Mouse (Mus musculus) adrenal gland, postnatal 25 days (tissue): ENCODE measurements around the gene Eno3. TPM values are rescaled to one million over a fixed set of nuclear protein-coding genes. Genes with fewer than 3 reads are reported as not detected.

ENCODE experiments used
- DNase-seq: peaks from one replicate; pipeline ENCODE4 v3.0.0; 2021; ENCODE audit warnings: mixed read lengths
- total RNA-seq: library from RNA; stranded (reverse); gene quantifications from 2 replicates; pipeline ENCODE4 v1.2.3, GENCODE M21; 2021

Eno3 gene
- total RNA-seq, 1 experiment from 2014 or later: 17.9 TPM

- no peak for DNase-seq
These were observed 571 bp downstream of the Eno3 start for GRCm38 (mm10) chr11:70657573-70657972.

DNA sequence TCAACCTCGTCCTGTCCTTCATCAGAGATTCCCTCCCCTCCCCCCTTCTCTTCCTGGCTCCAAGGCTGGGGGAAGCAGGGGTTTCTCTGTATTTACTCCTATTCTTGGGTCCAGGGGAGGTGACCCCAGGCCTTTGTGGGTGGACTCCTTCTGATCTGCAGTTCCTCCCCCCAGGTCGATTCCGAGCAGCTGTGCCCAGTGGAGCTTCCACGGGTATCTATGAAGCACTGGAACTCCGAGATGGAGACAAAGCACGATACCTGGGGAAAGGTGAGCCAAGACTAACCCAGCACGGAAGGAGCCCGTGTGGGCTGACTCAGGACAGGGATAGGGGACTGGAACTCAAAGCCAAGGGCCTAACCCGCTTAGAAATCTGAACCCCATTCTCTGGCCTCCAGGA lies 989 bp downstream of the Eno3 start:
- no peak for DNase-seq

- DNase-seq: no peak
These were observed 1.5 kb downstream of the Eno3 start for GRCm38 (mm10) chr11:70658521-70658920.

- DNase-seq: no peak
These were observed 1.9 kb downstream of the Eno3 start for GRCm38 (mm10) chr11:70658942-70659341.

- DNase-seq: no peak
These were observed 3.6 kb downstream of the Eno3 start for GRCm38 (mm10) chr11:70660571-70660970.

DNA sequence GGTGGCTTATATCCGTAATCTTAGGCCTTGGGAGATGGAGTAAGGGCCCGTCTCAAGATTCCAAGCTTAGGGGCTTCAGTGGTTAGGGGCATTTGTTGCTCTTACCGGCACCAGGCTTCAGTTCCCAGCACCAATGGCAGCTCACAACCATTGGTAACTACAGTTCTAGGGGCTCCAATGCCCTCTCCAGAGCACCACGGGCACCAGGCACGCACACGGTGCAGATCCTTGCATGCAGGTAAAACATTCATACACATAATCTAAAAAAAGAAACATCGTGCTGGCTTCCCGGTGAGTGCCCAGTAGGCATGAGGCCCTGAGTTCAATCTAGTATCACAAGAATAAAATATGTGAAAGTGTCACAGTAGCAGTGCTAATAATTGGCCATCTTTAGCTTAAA lies 6.1 kb downstream of the Eno3 start:
- DNase-seq: no peak

DNA sequence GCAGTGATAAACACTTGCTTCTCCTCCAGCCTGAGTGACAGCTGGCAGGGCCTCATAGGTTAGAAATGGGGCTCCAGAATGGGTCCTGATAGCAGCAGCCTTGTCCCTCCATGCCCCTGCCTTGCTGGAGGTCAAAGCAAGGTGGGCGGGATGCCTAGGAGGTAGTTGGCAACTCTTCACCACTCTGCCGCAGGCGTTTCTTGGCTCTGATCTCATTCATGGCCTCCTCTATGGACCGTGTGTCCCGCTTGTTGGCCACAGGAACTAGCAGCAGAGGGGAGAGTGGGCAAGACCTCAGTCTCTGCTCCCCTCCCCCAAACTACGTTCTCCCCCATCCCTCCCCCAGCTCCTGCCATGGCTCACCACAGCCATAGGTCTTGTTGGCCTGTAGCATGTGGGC lies 7.0 kb downstream of the Eno3 start:
- DNase-seq: no peak

GRCm38 (mm10) chr11:70664741-70665140 lies 7.7 kb downstream of the Eno3 start:
- no peak for DNase-seq

- DNase-seq: no peak
These were observed 9.7 kb downstream of the Eno3 start for GRCm38 (mm10) chr11:70666687-70667086.

DNA sequence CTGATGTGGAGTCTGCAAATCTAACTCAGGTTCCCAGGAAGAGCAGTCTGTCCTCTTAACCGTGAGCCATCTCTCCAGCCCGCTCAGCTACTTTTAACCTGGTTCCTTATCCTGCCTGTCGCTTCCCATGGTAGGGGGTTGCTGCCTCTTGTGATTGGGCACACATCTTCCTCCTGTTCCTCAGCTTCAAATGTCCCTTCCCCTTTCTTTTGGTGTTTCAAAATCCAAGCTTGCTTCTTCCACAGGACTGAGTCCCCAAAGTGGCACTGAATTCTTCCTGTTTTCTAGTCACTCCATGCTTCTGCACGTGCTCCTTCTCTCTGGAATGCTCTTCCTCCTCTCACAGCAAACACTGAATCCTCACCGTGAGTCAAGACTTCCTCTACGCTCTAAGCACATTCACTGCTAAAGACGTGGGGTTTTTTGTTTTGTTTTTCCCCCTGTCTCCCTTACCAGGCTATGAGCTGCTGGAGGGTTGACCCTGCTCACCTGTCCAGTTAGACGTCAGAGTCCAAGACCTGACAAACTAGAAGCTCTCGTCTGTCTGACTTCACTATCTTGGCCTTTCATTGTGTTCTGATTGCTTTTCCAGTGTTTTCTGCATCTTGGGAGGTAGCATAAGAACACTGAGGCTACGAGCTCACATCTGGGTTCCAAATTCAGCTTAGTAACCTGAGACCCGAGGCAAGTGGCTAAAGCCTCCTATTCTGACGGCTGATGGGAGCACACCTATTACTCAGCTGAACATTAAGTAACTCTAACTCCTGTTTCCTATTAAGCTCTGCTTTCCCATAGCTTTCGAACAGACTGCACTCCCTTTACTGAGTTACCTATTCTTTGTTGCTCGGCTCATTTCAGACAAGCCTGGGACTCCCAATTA lies 10.5 kb downstream of the Eno3 start:
- no peak for DNase-seq

DNA sequence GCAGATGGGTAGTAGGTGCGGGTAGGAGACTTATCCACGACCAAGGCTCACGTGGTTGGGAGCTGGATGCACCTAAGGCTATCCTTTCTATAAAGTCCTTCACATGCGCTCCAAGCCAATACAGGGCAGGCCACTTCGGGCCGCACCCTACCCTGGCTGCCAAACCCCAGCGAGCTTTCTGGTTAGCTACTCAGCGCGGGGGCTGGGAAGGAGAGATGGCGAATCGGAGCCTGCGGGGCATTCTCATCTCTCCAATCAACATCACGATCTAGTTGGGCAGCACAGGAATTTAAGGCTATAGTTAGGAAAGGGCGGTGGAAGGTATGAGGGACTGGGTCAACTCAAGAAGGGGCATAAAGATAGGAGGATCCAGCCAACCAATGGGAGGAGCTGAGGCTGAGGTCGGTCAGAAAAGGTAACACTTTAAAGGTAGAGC lies 11.4 kb downstream of the Eno3 start:
- peak; percentile 67 for DNase-seq

DNA sequence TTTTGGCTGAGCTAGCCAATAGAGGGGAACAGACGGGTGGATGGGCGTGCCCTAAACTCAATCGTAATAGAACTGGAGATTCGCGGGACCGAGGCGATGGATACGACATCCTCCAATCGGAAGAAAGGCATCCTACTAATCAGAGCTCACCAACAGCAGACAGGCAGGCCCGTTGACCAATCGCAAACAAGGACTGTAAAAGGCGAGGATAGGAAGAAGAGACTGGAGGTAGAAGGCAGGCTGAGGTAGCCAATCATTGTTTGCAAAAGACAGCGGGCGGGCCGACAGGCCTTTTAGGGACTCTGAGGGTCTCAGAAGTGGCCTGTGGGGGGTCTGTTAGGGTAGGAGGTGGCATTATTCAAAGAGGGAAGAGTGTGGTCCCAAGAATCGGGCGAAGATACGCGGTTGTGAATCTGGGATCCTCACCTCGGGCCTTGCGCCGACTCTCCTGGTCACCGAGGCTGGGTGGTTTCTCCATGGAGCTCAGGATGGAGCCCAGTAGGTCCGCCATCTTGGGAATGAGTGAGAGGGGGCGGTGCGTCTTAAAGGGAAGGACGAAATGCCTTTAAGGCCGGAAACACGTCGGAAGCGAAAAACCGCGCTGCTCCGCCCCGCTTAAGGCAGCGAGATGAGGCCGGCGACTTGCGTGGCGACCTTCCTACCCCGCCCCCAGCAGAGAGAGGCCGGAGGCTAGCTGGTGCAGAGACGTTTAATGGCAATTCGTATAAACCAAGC lies 11.9 kb downstream of the Eno3 start, which contains the start of gene Spag7:
Gene Spag7 (minus strand): TSS at position 646 of the 735 bp plus-strand sequence.
- DNase-seq: peak; percentile 93

- DNase-seq: peak; percentile 73
These were observed 12.8 kb downstream of the Eno3 start for GRCm38 (mm10) chr11:70669582-70670345.

DNA sequence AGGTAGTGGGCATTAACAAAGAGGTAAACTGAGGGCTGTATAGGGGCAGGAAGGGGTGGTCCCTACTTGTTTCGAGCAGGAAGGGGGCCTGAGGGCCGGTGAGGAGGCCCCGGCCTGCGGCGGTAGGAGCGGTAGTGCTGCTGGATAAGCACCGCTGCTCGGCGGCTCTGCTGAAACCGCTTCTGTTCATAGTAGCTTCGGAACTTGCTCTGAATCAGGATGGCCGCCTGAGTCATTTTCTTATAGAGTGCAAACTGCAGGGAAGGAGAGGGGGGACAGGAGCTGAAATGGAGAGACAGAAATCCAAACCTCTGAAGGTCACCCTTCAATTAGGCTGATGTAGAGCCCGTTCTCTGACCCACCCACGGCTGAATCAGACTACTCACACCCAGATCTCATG lies 13.5 kb downstream of the Eno3 start:
- DNase-seq: no peak

- no peak for DNase-seq
These were observed 14.5 kb downstream of the Eno3 start for GRCm38 (mm10) chr11:70671333-70672047.

DNA sequence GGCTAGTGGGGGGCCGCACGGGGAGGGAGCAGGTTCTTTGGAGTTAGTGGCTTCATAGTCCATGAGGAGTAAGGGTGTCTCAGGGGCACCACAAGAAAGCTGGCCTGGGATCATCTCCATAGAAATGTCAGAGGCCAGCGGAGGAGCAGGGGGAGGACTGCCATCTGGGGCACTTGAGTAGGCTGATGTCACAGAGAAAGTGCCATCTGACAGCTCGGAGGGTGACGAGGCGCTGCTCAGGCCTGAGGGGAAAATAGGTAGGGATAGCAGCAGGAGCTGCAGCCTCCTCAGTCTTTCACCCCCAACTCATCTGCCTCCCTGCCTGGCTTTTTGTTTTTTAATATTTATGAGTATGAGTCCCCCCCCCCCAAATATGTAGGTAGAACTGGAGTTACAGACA lies 17.0 kb downstream of the Eno3 start:
- DNase-seq: no peak

GRCm38 (mm10) chr11:70674501-70674900 lies 17.5 kb downstream of the Eno3 start:
- no peak for DNase-seq

GRCm38 (mm10) chr11:70678092-70678491 lies 21.1 kb downstream of the Eno3 start:
- DNase-seq: no peak

- DNase-seq: no peak
These were observed 21.6 kb downstream of the Eno3 start for GRCm38 (mm10) chr11:70678576-70678975.

- DNase-seq: no peak
These were observed 22.4 kb downstream of the Eno3 start for GRCm38 (mm10) chr11:70679361-70679760.

DNA sequence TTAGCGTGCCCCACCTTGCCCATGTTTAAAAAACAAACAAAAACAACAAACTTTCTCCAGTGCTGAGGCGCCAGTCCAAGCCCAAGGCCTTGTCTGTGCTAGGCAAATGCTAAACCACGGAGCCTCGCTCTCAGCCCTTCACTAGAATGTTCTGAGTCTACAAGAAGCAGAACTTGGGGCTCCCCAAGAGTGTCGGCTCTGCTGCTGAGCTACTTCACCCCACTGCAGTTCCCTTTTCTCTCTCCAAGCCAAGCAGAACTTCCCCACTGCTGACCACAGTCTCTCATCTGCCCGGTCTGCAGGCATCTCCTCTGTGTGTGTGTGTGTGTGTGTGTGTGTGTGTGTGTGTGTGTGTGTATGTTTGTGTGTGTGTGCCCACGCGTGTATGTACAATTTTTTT lies 22.9 kb downstream of the Eno3 start:
- DNase-seq: no peak

GRCm38 (mm10) chr11:70681170-70681569 lies 24.2 kb downstream of the Eno3 start:
- DNase-seq: no peak
